Mouse (Mus musculus) skeletal muscle tissue, adult 2 months (tissue): ENCODE measurements around the gene Rhbdf2.
A peak's percentile ranks its signal among the peaks of the same experiment; 100 is the strongest.

Experiments
- DNase-seq: peaks from one replicate; pipeline ENCODE4 v3.0.0-alpha.2; 2012; ENCODE audit warnings: low read depth, low spot score

Gene Rhbdf2

GRCm38 (mm10) chr11:116589574-116589973 lies 37.2 kb downstream of the Rhbdf2 start:
- DNase-seq = no peak

GRCm38 (mm10) chr11:116589020-116589531 lies 37.7 kb downstream of the Rhbdf2 start:
- DNase-seq = no peak

GRCm38 (mm10) chr11:116586801-116587631 lies 39.8 kb downstream of the Rhbdf2 start:
- DNase-seq = no peak

GRCm38 (mm10) chr11:116586310-116586709 lies 40.5 kb downstream of the Rhbdf2 start, which contains the start of gene Aanat:
Gene Aanat (plus strand): TSS chr11:116586432.
- no peak for DNase-seq

GRCm38 (mm10) chr11:116585682-116586081 lies 41.1 kb downstream of the Rhbdf2 start:
- DNase-seq = no peak

- peak; percentile 67 for DNase-seq
These were observed 45.4 kb downstream of the Rhbdf2 start, which contains the start of gene Ube2o for GRCm38 (mm10) chr11:116581376-116581814. Gene Ube2o (minus strand): TSS chr11:116581447.

GRCm38 (mm10) chr11:116580711-116581375 lies 46.0 kb downstream of the Rhbdf2 start:
- no peak for DNase-seq

- DNase-seq = no peak
These were observed 46.7 kb downstream of the Rhbdf2 start for GRCm38 (mm10) chr11:116580031-116580652.

- no peak for DNase-seq
These were observed 47.5 kb downstream of the Rhbdf2 start for GRCm38 (mm10) chr11:116579280-116579679.

GRCm38 (mm10) chr11:116575396-116575795 lies 51.4 kb downstream of the Rhbdf2 start:
- no peak for DNase-seq

- no peak for DNase-seq
These were observed 51.8 kb downstream of the Rhbdf2 start for GRCm38 (mm10) chr11:116574982-116575381.

- DNase-seq = no peak
These were observed 52.3 kb downstream of the Rhbdf2 start for GRCm38 (mm10) chr11:116574486-116574885.

- DNase-seq = no peak
These were observed 53.9 kb downstream of the Rhbdf2 start for GRCm38 (mm10) chr11:116572756-116573543.

GRCm38 (mm10) chr11:116571767-116572679 lies 54.8 kb downstream of the Rhbdf2 start:
- no peak for DNase-seq

GRCm38 (mm10) chr11:116570821-116571220 lies 56.0 kb downstream of the Rhbdf2 start:
- no peak for DNase-seq

- DNase-seq = peak; percentile 64
These were observed 59.3 kb downstream of the Rhbdf2 start for GRCm38 (mm10) chr11:116567531-116567930.

- DNase-seq = no peak
These were observed 61.4 kb downstream of the Rhbdf2 start for GRCm38 (mm10) chr11:116565283-116566041.

- DNase-seq = no peak
These were observed 70.5 kb downstream of the Rhbdf2 start for GRCm38 (mm10) chr11:116556308-116556707.

- DNase-seq = no peak
These were observed 71.2 kb downstream of the Rhbdf2 start for GRCm38 (mm10) chr11:116555572-116555971.
